Mouse (Mus musculus): Measurements from ENCODE around the gene Cnot6. TPM values are rescaled to one million over a fixed set of nuclear protein-coding genes. Genes with fewer than 3 reads are reported as not detected.

The Cnot6 gene
- polyA plus RNA-seq, 1 experiment from 2014 or later, result 39.0 TPM

DNA sequence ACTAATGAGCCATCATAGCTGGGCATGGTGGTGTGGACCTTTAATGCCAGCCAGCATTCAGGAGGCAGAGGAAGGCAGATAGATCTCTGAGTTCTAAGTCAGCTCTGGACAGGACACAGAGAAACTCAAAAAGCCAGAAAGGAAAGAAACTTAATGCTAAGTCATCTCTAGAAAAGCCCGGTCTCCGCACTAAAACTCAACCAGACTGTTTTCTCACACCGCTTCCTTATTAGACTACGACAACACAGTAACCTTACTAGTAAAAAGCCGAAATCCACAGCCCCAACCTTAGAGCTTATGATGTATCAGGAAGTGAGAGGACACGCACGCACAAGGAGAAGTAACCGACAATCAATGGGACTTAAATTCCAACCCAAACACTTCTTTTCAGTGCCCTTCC is 10.5 kb downstream of the Cnot6 start:
- no peak for ATAC-seq
- no peak overlapping the region for H3K27ac ChIP-seq (ENCODE audit: low read length)
- no peaks in the 10 kb centered on the region for H3K9me3 ChIP-seq (replicated peaks; ENCODE audit: control insufficient read depth, low read length, poor library complexity, severe bottlenecking)
- no peak overlapping the region for H3K4me3 ChIP-seq (ENCODE audit: low read depth, low read length)
- no peak overlapping the region for H3K9ac ChIP-seq (ENCODE audit: low read depth, low read length)
- no peaks in the 10 kb centered on the region for H3K27me3 ChIP-seq (ENCODE audit: control insufficient read depth, insufficient read depth, low read depth, low read length)
- peaks cover 24% of the 10 kb centered on the region for H3K36me3 ChIP-seq (ENCODE audit: control insufficient read depth, insufficient read depth, low read length)
- 98% methylated on average over 8 of the region's 8 CpGs for WGBS
- H3K4me2 ChIP-seq (ENCODE audit: low read length), result no peak overlapping the region
- 0 out of 2 replicates have a peak, but pooled peaks cover 3% of the 10 kb centered on the region for H3K4me1 ChIP-seq (ENCODE audit: control insufficient read depth, insufficient read depth, low read length)

DNA sequence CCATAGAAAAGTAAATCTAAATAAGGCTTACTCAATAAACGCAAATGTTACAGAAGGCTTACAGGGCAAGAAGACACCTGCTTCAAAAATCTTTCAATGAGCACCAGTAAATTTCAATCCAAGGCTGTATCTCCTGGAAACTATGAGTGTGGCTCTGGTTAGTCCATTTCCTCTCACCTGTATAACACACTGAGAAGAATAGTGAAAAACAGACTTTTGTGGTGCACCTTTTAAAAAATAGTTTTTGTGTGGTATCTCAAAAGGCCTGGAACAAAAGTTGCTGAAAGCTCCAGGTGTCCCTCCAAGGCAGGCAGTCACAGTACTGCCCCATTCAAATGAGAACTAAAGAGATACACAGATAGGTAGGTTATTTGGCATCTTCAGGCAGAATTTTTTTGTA is 13.4 kb downstream of the Cnot6 start:
- H3K27me3 ChIP-seq (ENCODE audit: control insufficient read depth, insufficient read depth, low read depth, low read length), result no peaks in the 10 kb centered on the region
- no peak overlapping the region for H3K4me2 ChIP-seq (ENCODE audit: low read length)
- no peak overlapping the region for H3K4me3 ChIP-seq (ENCODE audit: low read depth, low read length)
- no peak for ATAC-seq
- WGBS, result 93% methylated on average over 1 of the region's 1 CpGs
- H3K4me1 ChIP-seq (ENCODE audit: control insufficient read depth, insufficient read depth, low read length), result peaks cover 6% of the 10 kb centered on the region; the same call in 1 of the 2 replicates
- H3K36me3 ChIP-seq (ENCODE audit: control insufficient read depth, insufficient read depth, low read length), result peaks cover 19% of the 10 kb centered on the region
- no peaks in the 10 kb centered on the region for H3K9me3 ChIP-seq (replicated peaks; ENCODE audit: control insufficient read depth, low read length, poor library complexity, severe bottlenecking)
- no peak overlapping the region for H3K9ac ChIP-seq (ENCODE audit: low read depth, low read length)
- no peak overlapping the region for H3K27ac ChIP-seq (ENCODE audit: low read length)

DNA sequence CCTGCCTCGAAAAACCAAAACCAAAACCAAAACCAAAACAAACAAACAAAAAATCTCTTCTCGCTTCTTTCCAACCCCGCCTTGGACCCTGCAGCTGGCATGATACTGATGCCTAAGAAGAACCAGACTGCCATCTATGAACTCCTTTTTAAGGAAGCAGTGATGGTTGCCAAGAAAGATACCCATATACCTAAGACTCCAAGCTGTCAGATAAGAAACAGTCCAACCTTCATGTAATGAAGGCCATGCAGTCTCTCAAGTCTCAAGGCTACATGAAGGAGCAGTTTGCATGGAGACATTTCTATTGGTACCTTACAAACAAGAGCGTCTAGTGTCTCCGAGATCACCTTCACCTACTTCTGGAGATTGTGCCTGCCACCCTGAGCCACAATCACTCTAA is 14.7 kb downstream of the Cnot6 start:
- no peak for ATAC-seq
- Histone ChIP-seq H3K36me3 (ENCODE audit: control insufficient read depth, insufficient read depth, low read length) (peaks cover 19% of the 10 kb centered on the region), H3K9me3 (replicated peaks; ENCODE audit: control insufficient read depth, low read length, poor library complexity, severe bottlenecking) (no peaks in the 10 kb centered on the region), H3K4me2 (ENCODE audit: low read length) (no peak overlapping the region), H3K27me3 (ENCODE audit: control insufficient read depth, insufficient read depth, low read depth, low read length) (no peaks in the 10 kb centered on the region), H3K4me3 (ENCODE audit: low read depth, low read length) (no peak overlapping the region), H3K4me1 (ENCODE audit: control insufficient read depth, insufficient read depth, low read length) (peaks cover 6% of the 10 kb centered on the region; the same call in 1 of the 2 replicates), H3K9ac (ENCODE audit: low read depth, low read length) (no peak overlapping the region), H3K27ac (ENCODE audit: low read length) (no peak overlapping the region)
- WGBS, result 95% methylated on average over 5 of the region's 5 CpGs

DNA sequence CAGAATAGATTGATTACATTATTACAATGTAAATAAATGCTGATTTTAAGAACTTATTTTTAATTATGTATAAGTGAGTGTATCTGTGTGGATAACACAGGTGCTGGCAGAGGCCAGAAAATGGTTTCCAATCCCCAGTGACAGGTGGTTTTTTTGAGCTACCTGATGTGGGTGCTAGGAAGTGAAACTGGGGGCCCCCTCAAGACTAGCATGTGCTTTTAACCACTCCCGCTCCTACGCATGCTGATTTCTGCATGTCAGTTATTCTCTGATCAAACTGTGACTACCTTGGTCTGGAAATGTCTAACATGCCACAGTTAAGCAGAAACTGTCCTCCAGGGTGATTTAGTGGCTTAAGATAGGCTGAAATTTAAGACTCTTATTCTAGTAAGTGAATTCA is 16.1 kb downstream of the Cnot6 start:
- ATAC-seq, result no peak
- peaks cover 11% of the 10 kb centered on the region for H3K36me3 ChIP-seq (ENCODE audit: control insufficient read depth, insufficient read depth, low read length)
- H3K9ac ChIP-seq (ENCODE audit: low read depth, low read length), result no peak overlapping the region
- no peak overlapping the region for H3K4me3 ChIP-seq (ENCODE audit: low read depth, low read length)
- H3K4me2 ChIP-seq (ENCODE audit: low read length), result no peak overlapping the region
- no peaks in the 10 kb centered on the region for H3K27me3 ChIP-seq (ENCODE audit: control insufficient read depth, insufficient read depth, low read depth, low read length)
- H3K4me1 ChIP-seq (ENCODE audit: control insufficient read depth, insufficient read depth, low read length), result peaks cover 6% of the 10 kb centered on the region; the same call in 1 of the 2 replicates
- no peaks in the 10 kb centered on the region for H3K9me3 ChIP-seq (replicated peaks; ENCODE audit: control insufficient read depth, low read length, poor library complexity, severe bottlenecking)
- WGBS, result 87% methylated on average over 2 of the region's 2 CpGs
- no peak overlapping the region for H3K27ac ChIP-seq (ENCODE audit: low read length)

DNA sequence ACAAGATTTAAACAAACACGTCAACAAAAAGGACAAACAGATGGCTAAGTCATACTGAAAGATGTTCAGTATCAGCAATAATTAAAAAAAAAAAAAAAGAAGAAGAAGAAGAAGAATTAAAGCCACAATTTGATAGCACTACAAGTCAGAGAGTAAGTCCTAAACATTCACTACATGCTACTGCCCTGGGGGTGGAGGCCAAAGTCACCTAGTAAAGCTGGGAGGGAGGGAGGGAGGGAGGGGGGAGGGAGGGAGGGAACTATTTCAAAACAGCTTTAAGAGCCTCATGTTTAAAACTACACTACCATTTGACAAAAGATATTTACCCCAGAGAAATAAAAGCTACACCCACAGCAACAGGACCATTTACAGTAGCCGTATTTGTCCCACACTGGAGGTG is 16.8 kb downstream of the Cnot6 start:
- H3K27me3 ChIP-seq (ENCODE audit: control insufficient read depth, insufficient read depth, low read depth, low read length), result no peaks in the 10 kb centered on the region
- 86% methylated on average over 2 of the region's 2 CpGs for WGBS
- H3K9me3 ChIP-seq (replicated peaks; ENCODE audit: control insufficient read depth, low read length, poor library complexity, severe bottlenecking), result no peaks in the 10 kb centered on the region
- no peak overlapping the region for H3K4me2 ChIP-seq (ENCODE audit: low read length)
- no peak for ATAC-seq
- no peak overlapping the region for H3K4me3 ChIP-seq (ENCODE audit: low read depth, low read length)
- peaks cover 6% of the 10 kb centered on the region; the same call in 1 of the 2 replicates for H3K4me1 ChIP-seq (ENCODE audit: control insufficient read depth, insufficient read depth, low read length)
- no peak overlapping the region for H3K27ac ChIP-seq (ENCODE audit: low read length)
- H3K9ac ChIP-seq (ENCODE audit: low read depth, low read length), result no peak overlapping the region
- H3K36me3 ChIP-seq (ENCODE audit: control insufficient read depth, insufficient read depth, low read length), result peaks cover 7% of the 10 kb centered on the region

DNA sequence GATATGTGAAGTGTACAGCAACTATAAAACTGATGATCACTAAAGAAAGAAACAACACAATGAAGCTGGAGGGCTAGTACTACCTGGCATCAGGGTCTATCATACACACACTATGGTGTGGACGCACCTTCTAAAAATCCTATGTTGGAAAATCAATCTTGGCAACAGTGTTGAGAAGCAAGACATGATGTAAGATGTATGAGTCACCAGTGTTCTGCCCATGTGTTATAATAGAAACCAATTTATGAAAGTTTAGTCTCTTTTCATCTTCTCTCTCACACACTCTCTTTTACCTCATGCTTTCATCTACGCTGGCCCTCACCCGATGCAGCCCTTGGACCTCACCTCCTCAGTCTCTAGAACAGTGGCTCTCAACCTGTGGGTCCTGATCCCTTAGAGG is 17.5 kb downstream of the Cnot6 start:
- 94% methylated on average over 3 of the region's 3 CpGs for WGBS
- Histone ChIP-seq H3K4me2 (ENCODE audit: low read length) (no peak overlapping the region), H3K4me3 (ENCODE audit: low read depth, low read length) (no peak overlapping the region), H3K9ac (ENCODE audit: low read depth, low read length) (no peak overlapping the region), H3K27ac (ENCODE audit: low read length) (no peak overlapping the region), H3K4me1 (ENCODE audit: control insufficient read depth, insufficient read depth, low read length) (peaks cover 9% of the 10 kb centered on the region), H3K27me3 (ENCODE audit: control insufficient read depth, insufficient read depth, low read depth, low read length) (no peaks in the 10 kb centered on the region), H3K36me3 (ENCODE audit: control insufficient read depth, insufficient read depth, low read length) (peaks cover 7% of the 10 kb centered on the region), H3K9me3 (replicated peaks; ENCODE audit: control insufficient read depth, low read length, poor library complexity, severe bottlenecking) (no peaks in the 10 kb centered on the region)
- ATAC-seq, result no peak

DNA sequence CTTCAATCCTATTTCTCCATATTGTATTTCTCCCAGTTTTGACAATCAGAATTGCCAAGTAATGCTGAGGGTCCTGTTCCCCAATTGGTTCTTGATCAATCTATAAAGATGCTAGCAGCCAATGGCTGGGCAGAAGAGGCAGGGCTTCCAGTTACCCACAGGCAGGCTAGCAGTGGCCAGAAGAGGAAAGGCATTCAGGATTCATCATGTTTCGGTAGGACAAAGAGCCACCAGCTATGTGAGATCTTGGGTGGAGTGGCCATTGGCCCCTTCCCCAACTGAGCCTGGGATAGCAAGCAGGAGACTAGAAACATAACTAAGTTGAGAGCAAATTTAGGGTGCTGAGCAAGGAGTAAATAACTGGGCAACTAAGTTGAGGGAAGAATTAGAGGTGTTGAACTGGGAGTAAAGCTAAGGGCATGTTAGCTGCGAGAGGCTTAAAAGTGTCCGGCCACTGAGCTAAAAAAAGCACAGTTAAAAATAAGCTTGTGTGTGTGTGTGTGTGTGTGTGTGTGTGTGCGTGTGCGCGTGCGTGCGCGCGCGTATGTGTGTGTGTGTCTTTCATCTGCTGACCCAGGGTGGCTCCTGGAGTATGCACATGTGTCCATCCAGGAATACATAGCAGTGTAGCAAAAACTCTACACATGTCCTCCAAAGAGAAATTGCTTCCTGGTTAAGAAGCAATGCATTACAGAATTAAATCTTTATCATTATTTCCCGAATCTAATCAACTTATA is 28.1 kb downstream of the Cnot6 start:
- Histone ChIP-seq H3K4me3 (ENCODE audit: low read depth, low read length) (no peak overlapping the region), H3K36me3 (ENCODE audit: control insufficient read depth, insufficient read depth, low read length) (peaks cover 34% of the 10 kb centered on the region), H3K27me3 (ENCODE audit: control insufficient read depth, insufficient read depth, low read depth, low read length) (no peaks in the 10 kb centered on the region), H3K9me3 (replicated peaks; ENCODE audit: control insufficient read depth, low read length, poor library complexity, severe bottlenecking) (no peaks in the 10 kb centered on the region), H3K9ac (ENCODE audit: low read depth, low read length) (no peak overlapping the region), H3K4me2 (ENCODE audit: low read length) (no peak overlapping the region), H3K27ac (ENCODE audit: low read length) (no peak overlapping the region), H3K4me1 (ENCODE audit: control insufficient read depth, insufficient read depth, low read length) (no peaks in the 10 kb centered on the region)
- ATAC-seq, result no peak
- 94% methylated on average over 12 of the region's 12 CpGs for WGBS

DNA sequence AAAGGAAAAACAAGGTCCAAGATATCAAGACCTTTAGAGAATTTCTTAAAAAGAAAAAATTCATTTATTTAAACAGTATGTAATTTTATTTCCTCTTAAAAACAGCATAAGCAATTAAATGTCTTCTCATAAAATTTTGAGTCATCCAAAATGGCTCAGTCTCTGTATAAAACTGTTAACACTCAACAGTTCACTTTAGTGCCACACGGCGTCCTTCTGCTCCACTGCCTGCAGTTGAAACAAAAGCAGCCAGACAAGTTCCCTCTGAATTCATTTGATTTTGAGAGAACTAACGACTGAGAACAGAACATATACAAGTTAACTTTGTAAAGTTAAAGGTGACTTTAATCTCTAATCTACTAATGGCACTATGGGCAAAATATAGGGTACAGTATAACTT is 39.1 kb downstream of the Cnot6 start:
- Histone ChIP-seq H3K27me3 (ENCODE audit: control insufficient read depth, insufficient read depth, low read depth, low read length) (no peaks in the 10 kb centered on the region), H3K4me1 (ENCODE audit: control insufficient read depth, insufficient read depth, low read length) (no peaks in the 10 kb centered on the region), H3K27ac (ENCODE audit: low read length) (no peak overlapping the region), H3K9ac (ENCODE audit: low read depth, low read length) (no peak overlapping the region), H3K4me2 (ENCODE audit: low read length) (no peak overlapping the region), H3K4me3 (ENCODE audit: low read depth, low read length) (no peak overlapping the region), H3K9me3 (replicated peaks; ENCODE audit: control insufficient read depth, low read length, poor library complexity, severe bottlenecking) (no peaks in the 10 kb centered on the region), H3K36me3 (ENCODE audit: control insufficient read depth, insufficient read depth, low read length) (peaks cover 19% of the 10 kb centered on the region)
- 83% methylated on average over 3 of the region's 3 CpGs for WGBS
- ATAC-seq, result no peak

DNA sequence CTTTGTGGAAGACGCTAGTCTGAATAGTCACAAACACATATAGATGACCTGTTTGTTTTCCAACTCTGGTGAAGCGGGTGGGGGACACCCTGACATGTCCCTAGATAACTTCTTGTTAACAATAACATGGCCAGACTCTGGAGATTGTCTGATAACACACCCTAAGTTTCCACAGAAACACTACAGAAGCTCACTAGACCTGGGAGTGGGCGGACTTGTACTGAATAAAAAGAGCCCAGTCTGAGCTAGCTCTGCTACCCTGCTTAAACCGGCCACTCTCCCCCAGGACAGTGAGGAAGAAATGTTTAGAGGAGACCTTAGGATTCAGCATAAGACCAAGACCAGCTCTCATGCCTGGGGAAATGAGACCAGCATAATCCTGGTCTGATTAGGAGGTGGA is 47.1 kb downstream of the Cnot6 start:
- Histone ChIP-seq H3K27ac (ENCODE audit: low read length) (no peak overlapping the region), H3K27me3 (ENCODE audit: control insufficient read depth, insufficient read depth, low read depth, low read length) (no peaks in the 10 kb centered on the region), H3K36me3 (ENCODE audit: control insufficient read depth, insufficient read depth, low read length) (no peaks in the 10 kb centered on the region), H3K4me1 (ENCODE audit: control insufficient read depth, insufficient read depth, low read length) (no peaks in the 10 kb centered on the region), H3K9me3 (replicated peaks; ENCODE audit: control insufficient read depth, low read length, poor library complexity, severe bottlenecking) (no peaks in the 10 kb centered on the region), H3K4me3 (ENCODE audit: low read depth, low read length) (no peak overlapping the region), H3K4me2 (ENCODE audit: low read length) (no peak overlapping the region), H3K9ac (ENCODE audit: low read depth, low read length) (no peak overlapping the region)
- ATAC-seq, result no peak
- 85% methylated on average over 4 of the region's 4 CpGs for whole genome bisulfite sequencing
